Mouse (Mus musculus) gastrocnemius, postnatal 10 days (tissue): Measurements from ENCODE around the gene Exo5. TPM values are rescaled to one million over a fixed set of nuclear protein-coding genes. Genes with fewer than 3 reads are reported as not detected.
A peak's percentile ranks its signal among the peaks of the same experiment; 100 is the strongest.

Experiments used
- DNase-seq: peaks from one replicate; pipeline ENCODE4 v3.0.0; 2021; ENCODE audit warnings: mixed read lengths
- long read RNA-seq, 2 experiments: library from polyadenylated mRNA; stranded (forward); transcript quantifications; one replicate each; pipeline ENCODE4 v2.0.0; 2021
- total RNA-seq, 2 experiments: library from RNA; stranded (reverse); gene quantifications; 2 replicates each; pipeline ENCODE4 v1.2.3; 2021

The Exo5 gene
- 1 to 10 TPM; 3.9 to 6.5 TPM for total RNA-seq
- long read RNA-seq, experiment 1, partial matches to known transcripts: 0 of 5 reads
- long read RNA-seq, experiment 1, other reads (novel, unspliced or antisense): 1 of 5 reads
- long read RNA-seq, experiment 2, partial matches to known transcripts: 0 of 1 reads
- long read RNA-seq, experiment 2, other reads (novel, unspliced or antisense): 0 of 1 reads

DNA sequence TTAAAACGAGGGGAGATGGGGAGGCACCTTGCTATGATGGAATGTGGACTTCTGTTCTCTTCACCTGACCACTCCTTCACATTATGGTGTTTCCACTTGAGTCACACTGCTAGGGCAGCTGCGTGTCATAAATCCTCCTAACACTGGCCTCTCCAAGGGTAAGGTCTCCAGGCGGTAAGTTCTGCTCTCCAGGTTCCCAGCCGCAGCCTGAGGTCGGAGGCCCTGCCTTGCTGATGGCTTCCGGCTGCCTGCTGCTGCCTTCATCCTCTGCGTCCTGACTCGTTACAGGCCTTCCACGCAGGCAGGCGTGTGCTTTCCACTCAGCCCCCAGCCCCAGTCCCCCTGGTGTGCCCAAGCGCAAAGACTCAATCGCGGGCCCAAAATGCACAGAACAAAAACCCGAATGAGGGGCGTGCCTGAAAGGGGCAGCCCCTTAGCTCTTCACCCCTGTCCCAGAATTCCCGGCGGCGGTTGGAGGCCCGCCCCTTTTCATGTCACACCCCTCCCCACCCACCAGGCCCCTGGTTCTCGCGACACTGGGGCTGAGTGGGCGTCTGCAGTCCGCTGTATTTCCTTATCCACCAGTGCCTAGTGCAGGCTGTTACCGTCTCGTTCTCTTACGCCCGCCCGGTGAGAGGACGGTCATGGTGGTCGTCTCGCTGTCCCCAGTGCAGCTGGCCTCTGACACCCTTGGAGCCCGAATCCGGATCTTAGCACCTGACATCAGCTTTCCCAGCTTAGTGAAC, at the start of gene Exo5:
TSS of gene Exo5 (minus strand) at position 464 of the 746 bp plus-strand sequence.
- peak; percentile 92 for DNase-seq

DNA sequence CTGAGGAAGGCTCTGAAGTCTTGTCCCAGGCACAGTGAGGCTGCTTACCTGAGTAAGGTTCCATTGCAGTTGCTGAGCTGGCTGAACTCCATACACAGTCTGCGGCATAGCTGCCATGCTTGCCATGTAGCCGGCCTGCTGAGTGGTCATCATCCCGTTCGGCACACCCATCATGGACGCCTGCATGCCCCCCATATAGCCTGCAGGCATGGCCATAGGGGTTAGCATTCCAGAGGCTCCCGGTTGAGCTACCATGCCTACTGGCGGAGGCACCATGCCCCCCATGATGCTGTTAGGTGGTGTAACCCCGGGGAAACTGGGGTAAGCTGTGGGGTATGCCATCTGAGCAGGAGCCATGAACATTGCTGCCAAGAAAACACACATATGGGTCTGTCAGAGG, 47.0 kb upstream of the Exo5 start:
- DNase-seq: no peak

- peak; percentile 12 for DNase-seq
Observed at GRCm38 (mm10) chr4:120969382-120970146, 44.7 kb upstream of the Exo5 start.

- DNase-seq: no peak
Observed at GRCm38 (mm10) chr4:120968486-120968885, 43.7 kb upstream of the Exo5 start.

DNA sequence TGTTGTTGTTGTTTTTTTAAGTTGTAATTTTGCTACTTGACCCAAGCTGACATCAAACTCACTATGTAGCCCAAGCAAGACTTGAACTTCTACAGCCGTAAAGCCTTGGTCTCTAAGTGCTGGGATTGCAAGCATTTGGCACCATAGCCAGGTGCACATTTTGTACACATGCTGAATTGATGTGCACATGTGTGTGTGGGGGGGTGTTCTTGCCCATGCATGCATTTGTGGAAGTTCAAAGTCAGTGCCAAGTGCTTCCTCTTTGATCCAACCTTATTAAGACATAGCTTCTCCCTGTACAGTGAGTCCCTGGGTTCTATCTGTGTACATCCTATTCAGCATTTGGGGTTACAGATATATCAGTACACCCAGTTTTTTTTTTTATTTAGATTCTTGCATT, 30.8 kb upstream of the Exo5 start:
- DNase-seq: no peak

GRCm38 (mm10) chr4:120953667-120954066, 28.9 kb upstream of the Exo5 start:
- DNase-seq: no peak

- DNase-seq: no peak
Observed at GRCm38 (mm10) chr4:120953038-120953437, 28.2 kb upstream of the Exo5 start.

GRCm38 (mm10) chr4:120952163-120952562, 27.3 kb upstream of the Exo5 start:
- no peak for DNase-seq

- DNase-seq: peak; percentile 92
Observed at GRCm38 (mm10) chr4:120951428-120951973, 26.7 kb upstream of the Exo5 start, which contains the start of gene Zfp69. Zfp69 (minus strand) TSS chr4:120951699.

DNA sequence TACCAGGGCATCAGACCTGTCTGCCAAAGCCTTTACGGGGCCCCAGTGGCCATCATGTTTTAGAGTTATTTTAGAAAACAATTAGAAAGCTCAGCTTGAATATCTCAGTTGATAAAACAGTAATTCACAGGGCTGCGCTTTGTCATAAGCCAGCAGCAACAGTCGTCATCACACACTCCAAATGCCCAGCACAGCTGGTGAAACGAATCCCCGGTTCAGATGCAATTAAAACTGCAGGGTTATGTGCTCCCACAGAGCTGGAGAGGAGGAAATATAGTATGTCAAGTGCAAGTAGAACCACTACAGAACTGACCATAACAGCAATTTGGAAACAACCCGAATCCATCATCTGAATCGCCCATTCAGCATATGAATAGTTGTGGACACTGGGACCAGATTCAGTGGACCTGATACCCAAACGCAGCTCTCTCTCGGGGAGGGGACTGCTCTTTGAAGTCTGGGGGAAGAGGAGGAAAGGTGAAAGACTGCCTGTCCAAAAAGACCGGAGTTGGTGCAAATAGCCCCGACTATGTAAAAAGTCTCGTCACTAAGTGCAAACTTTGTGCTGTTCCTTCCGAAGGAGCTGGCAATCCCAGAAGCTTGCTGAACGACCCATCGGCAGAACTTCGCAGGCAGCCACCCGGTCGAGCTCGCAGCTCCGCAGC, 26.1 kb upstream of the Exo5 start:
- no peak for DNase-seq

DNA sequence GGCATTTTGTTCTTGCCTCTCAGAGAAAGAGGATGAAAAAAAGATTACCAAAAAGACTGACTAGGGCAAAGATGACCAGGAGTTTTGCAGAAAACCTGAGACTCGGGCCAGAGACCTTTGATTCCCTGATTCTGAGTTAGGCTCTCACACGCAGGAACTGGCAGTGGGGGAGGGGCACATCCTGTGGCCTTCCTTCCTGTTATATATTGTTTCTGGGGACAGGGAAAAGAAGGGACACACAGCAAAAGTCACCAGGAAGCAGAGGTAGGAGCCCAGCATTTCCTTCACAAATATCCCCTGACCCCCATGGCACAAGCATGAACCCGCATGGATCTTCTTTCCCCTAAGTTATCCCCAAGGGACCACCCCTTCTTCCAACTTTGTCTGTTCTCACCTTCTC, 24.1 kb upstream of the Exo5 start:
- peak; percentile 24 for DNase-seq

DNA sequence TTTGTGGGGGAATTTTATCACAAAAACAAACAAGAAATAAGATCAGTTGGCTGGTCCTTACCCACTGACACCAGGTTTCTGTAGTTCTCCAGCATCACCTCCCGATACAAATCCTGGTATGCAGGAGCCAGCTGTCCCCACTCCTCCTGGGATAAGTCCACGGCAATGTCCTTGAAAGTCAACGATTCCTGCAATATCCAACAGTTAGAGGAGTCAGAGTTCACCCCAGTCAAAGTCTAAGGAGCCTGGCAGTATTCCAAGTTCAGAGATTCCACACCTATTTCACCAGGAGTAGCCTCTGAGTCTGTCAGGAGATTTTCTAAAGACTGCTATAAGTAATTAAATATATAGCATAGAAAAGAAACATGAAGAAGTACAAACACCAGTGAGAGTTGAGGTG, 10.2 kb upstream of the Exo5 start:
- DNase-seq: no peak

DNA sequence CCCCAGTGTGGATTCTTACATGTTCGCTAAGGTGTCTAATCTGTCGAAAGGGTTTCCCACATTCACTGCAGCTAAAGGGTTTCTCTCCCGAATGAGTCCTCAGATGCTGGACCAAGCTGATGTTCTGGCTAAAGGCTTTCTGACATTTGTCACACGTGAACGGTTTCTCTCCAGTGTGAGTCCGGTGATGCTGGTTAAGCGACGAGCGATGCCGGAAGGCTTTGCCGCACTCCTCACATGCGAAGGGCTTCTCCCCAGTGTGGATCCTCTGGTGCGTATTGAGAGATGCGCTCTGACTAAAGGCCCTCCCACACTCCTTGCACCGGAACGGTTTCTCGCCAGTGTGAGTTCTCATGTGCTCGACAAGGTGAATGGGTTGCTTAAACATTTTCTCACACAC, 5.9 kb upstream of the Exo5 start:
- DNase-seq: no peak

DNA sequence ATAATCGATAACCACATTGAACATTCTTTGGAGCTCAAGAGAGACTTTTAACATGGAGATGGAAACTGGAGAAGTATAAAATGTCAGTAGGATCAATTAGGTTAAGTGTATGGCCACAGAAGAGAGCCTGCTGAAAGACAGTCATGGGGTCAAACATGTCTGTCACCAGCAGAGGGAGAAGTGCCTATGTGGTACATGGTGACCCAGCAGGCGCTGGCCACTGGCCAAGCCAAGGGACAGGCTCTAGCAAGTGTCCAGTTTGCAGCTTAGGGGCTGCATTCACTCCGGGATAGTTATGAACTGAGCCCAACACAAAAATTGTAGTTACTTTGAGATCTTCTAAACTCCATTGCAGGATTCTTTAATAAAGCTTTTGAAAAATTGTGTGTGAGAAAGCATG, 3.9 kb upstream of the Exo5 start:
- DNase-seq: peak; percentile 25

- no peak for DNase-seq
Observed at GRCm38 (mm10) chr4:120925386-120925785, 569 bp upstream of the Exo5 start.

GRCm38 (mm10) chr4:120921461-120921860, 3.4 kb downstream of the Exo5 start:
- no peak for DNase-seq

DNA sequence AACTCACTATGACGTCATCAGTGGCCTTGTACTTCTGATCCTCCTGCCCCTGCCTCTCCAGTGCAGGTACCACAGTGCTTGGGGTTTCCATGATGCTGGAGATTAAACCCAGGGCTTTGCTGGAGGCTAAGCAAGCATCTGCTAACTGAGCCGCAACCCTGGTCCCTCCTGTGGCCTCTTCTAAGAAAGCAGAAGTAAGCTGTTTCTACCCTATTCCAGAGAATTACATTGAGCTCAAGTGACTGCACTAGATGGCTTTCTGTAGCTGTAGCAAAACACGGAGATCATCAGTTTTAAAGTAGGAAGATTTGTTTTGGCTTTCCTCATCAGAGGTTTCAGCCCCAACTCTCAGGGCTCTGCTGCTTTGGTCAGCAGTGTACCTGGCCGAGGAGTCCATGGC, 10.3 kb downstream of the Exo5 start:
- DNase-seq: no peak

- no peak for DNase-seq
Observed at GRCm38 (mm10) chr4:120913861-120914260, 11.0 kb downstream of the Exo5 start.

DNA sequence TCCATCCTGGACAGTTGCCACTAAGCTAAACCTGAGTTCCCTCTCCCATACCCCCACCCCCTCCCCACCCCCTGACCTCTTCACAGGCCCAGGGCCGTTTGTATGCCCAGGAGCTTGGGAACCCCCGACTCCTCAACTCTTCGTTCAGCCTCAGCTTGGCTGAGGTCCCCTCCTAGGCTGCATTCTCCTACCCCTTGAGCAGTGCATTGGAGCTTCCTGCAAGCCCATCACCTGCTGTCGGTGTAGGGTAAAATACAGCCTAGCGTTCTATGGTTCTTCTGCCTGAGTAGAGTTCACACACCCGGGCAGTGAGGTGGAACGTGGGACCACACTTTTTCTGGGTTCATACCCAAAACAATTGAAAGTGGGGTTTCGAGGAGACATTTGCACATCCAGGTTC, 11.4 kb downstream of the Exo5 start:
- DNase-seq: no peak

DNA sequence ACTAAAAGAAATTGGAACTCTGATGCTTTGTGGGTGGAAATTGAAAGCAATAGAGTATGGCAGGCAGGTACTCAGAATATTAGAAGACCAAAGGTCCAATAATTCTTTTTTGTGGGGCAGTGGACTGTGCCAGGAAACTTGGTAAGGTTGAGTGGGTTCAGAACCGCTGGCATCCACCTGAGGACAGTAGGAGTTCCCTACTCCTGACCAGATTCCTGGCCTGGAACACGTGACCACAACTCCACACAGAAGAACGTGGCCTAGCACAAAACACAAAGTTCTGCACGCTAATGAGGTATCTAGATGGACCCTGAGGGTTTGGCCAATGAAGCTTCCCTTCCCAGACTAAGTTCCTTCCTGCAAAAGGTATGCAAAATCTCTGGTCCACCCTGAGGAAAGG, 12.0 kb downstream of the Exo5 start:
- no peak for DNase-seq

GRCm38 (mm10) chr4:120911086-120911485, 13.7 kb downstream of the Exo5 start:
- DNase-seq: no peak

DNA sequence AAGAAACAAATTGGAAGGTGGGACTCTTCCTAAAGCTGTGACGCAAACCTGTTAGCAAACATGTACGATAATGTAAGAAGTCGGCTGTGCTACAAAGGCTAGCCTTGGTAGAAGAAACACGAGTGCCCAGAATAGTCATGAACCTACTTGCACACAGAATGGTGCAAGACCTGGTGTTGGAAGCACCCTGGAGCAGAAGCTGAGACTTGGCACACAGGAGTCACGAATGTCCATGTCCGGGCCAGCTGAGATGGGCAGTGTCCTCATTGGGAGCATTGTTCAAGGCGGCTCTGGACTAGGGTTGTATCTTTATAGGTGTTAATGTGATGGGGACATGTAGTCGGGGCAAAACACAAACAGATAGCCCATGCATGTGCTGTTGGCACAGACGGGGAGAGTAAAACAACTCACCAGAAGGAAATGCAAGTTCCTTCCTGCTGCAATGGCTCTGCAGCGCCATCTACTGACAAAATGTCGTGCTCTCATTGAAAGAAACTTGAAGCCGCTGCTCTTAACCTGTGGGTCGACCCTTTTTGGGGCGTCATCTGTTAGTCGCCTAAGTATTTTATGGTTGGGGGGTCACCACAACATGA, 15.2 kb downstream of the Exo5 start:
- peak; percentile 58 for DNase-seq
